Mouse (Mus musculus) embryonic fibroblast, embryonic 13.5 days (primary cell): ENCODE measurements around the gene Hoxb3.

Source experiments
- CTCF ChIP-seq: IDR thresholded peaks from 2 replicates; pipeline ENCODE4 v1.5.1; 2011; ENCODE audit warnings: mild to moderate bottlenecking, control low read depth, low read length, moderate library complexity, borderline replicate concordance; ENCODE audit not compliant: insufficient read depth
- POLR2A ChIP-seq: IDR thresholded peaks from 2 replicates; pipeline ENCODE4 v1.6.1; 2011; ENCODE audit warnings: low read depth, mild to moderate bottlenecking, control low read depth, low read length, moderate library complexity

DNA sequence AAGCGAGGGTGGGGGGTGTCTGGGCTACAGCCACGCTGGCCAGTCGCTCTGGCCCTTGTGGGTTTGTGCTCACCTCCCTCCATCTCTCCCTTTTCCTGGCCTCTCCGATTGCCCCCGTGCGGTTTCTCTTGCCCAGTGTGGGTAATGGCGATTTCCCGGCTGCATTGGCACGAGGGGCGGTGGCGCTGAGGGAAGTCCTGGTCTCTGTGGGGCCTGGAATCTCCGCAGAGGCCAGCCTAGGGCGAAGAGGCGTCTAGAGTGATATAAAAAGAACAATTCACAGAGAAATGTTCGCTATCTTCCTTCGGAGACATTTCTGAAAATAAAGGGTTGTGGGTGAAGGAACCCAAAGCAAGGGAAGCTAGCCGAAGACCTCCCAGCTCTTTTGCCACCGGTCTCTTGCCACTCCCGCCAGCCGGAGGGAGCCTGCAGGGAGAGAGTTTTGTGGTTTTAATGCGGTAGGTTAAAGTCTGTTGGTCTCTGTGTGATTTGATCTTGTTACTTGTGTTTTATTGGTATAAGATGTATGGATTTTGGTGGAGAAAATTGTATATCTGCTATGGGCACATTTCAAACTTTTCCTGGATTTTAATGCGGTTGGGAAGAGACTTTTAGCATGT is 29.7 kb upstream of the Hoxb3 start:
- 0 out of 2 replicates have a peak, but pooled peaks have one; percentile 1 for TF ChIP-seq POLR2A
- TF ChIP-seq CTCF = no peak
